Mouse (Mus musculus): ENCODE data around the gene Gm49711. TPM values are rescaled to one million over a fixed set of nuclear protein-coding genes. Genes with fewer than 3 reads are reported as not detected.

The Gm49711 gene
- total and polyA plus RNA-seq, 3 experiments = not detected

DNA sequence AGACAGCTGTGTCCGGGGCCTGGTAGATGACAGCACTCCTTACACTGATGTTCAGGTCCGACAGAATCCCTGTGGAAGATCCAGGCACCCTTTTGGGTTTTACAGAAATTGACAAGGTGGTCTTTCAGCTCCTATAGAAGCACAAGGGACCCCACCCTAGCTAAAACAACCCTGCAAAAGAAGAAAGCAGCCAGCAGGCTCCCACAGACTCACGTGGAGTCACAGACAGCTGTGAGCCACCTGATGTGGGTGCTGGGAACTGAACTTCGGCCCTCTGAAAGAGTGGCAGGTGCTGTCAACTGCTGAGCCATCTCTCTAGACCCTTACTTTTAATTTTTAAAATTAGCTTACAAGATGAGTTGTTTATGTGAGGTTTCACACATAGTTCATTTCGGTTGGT, 23.4 kb upstream of the Gm49711 start:
- Histone ChIP-seq H3K9me3 (replicated peaks; ENCODE audit: low read length) (peaks cover 5% of the 10 kb centered on the region), H3K4me2 (ENCODE audit: insufficient read depth, low read depth, poor library complexity, severe bottlenecking) (no peak overlapping the region), H3K79me2 (replicated peaks; ENCODE audit: control insufficient read depth, extremely low read depth, insufficient read depth, poor library complexity, severe bottlenecking) (no peaks in the 10 kb centered on the region), H3K4me1 (ENCODE audit: control insufficient read depth in 1 of 2, insufficient read depth in 2 of 2) (peaks cover 5 to 28% of the 10 kb centered on the region in 2 experiments), H3K27ac (ENCODE audit: insufficient read depth, low read depth) (no peak overlapping the region), H3K9ac (ENCODE audit: insufficient read depth, low read depth) (no peak overlapping the region), H3K27me3 (replicated peaks) (no peaks in the 10 kb centered on the region), H3K36me3 (replicated peaks in 1 of 2; ENCODE audit: control insufficient read depth in 1 of 2, insufficient read depth in 1 of 2, low read length in 1 of 2) (no peaks in the 10 kb centered on the region), H3K4me3 (replicated peaks in 1 of 3; ENCODE audit: low read depth in 2 of 3, low read length in 2 of 3, poor library complexity in 1 of 3) (no peak overlapping the region)
- TF ChIP-seq CHD1 (IDR thresholded peaks at IDR 0.05; ENCODE audit: low read depth, low read length) (no peak), MXI1 (IDR thresholded peaks at IDR 0.05; ENCODE audit: low read depth, low read length) (no peak), UBTF (IDR thresholded peaks at IDR 0.05; ENCODE audit: low read depth, low read length) (no peak), JUND (conservative IDR thresholded peaks at IDR 0.05; ENCODE audit: low read depth, low read length) (no peak), ZC3H11A (IDR thresholded peaks at IDR 0.05; ENCODE audit: low read depth, low read length) (no peak), CTCF (conservative IDR thresholded peaks at IDR 0.05 in 1 of 2, IDR thresholded peaks at IDR 0.05 in 1 of 2; ENCODE audit: low read depth in 2 of 2, low read length in 2 of 2) (no peak)
- in situ Hi-C loops (cut with MboI; ENCODE audit: low pct_ligation_motif_present, low pct_unique_long_range_greater_than_20kb, low sequenced_read_pairs) (no loop called here), dilution Hi-C loops (cut with MboI; ENCODE audit: extremely low pct_ligation_motif_present, extremely low pct_unique_long_range_greater_than_20kb, low sequenced_read_pairs) (no loop called here)
- DNase-seq (ENCODE audit: extremely low read depth) = no peak

DNA sequence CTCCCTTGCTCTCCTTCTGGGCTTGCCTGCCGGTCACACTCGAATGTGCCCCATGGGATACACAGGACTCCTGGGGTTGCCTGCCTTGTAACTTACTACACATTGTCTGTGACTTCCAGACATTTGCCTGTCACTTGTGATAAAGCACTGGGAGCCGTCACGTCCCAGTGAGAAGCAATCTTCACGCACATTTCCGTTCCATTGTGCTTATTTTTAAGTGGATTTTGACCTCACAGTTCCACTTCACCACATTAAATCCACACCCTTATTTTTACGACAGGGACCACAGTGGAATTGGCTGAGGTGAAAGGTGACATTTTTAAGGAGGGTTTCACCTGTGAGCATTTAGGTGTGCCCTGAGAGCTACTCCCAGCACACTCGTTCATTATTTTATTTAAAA, 21.4 kb upstream of the Gm49711 start:
- Histone ChIP-seq H3K27ac (ENCODE audit: insufficient read depth, low read depth) (no peak overlapping the region), H3K4me1 (ENCODE audit: control insufficient read depth in 1 of 2, insufficient read depth in 2 of 2) (peaks cover 5 to 25% of the 10 kb centered on the region in 2 experiments), H3K9ac (ENCODE audit: insufficient read depth, low read depth) (no peak overlapping the region), H3K4me2 (ENCODE audit: insufficient read depth, low read depth, poor library complexity, severe bottlenecking) (no peak overlapping the region), H3K9me3 (replicated peaks; ENCODE audit: low read length) (peaks cover 7% of the 10 kb centered on the region), H3K27me3 (replicated peaks) (no peaks in the 10 kb centered on the region), H3K36me3 (replicated peaks in 1 of 2; ENCODE audit: control insufficient read depth in 1 of 2, insufficient read depth in 1 of 2, low read length in 1 of 2) (no peaks in the 10 kb centered on the region), H3K4me3 (replicated peaks in 1 of 3; ENCODE audit: low read depth in 2 of 3, low read length in 2 of 3, poor library complexity in 1 of 3) (no peak overlapping the region), H3K79me2 (replicated peaks; ENCODE audit: control insufficient read depth, extremely low read depth, insufficient read depth, poor library complexity, severe bottlenecking) (no peaks in the 10 kb centered on the region)
- dilution Hi-C loops (cut with MboI; ENCODE audit: extremely low pct_ligation_motif_present, extremely low pct_unique_long_range_greater_than_20kb, low sequenced_read_pairs) (no loop called here), in situ Hi-C loops (cut with MboI; ENCODE audit: low pct_ligation_motif_present, low pct_unique_long_range_greater_than_20kb, low sequenced_read_pairs) (no loop called here)
- no peak for DNase-seq (ENCODE audit: extremely low read depth)
- TF ChIP-seq MXI1 (IDR thresholded peaks at IDR 0.05; ENCODE audit: low read depth, low read length) = no peak
- TF ChIP-seq MAX (IDR thresholded peaks at IDR 0.05; ENCODE audit: low read length) = no peak
- no peak for TF ChIP-seq POLR2AphosphoS2 (IDR thresholded peaks at IDR 0.05; ENCODE audit: low read depth, low read length)
- no peak for TF ChIP-seq USF1 (IDR thresholded peaks at IDR 0.05; ENCODE audit: low read depth, low read length)
- TF ChIP-seq ZKSCAN1 (IDR thresholded peaks at IDR 0.05; ENCODE audit: borderline replicate concordance, low read depth, low read length) = no peak
- no peak for TF ChIP-seq NELFE (IDR thresholded peaks at IDR 0.05; ENCODE audit: low read depth, low read length)
- TF ChIP-seq JUND (conservative IDR thresholded peaks at IDR 0.05; ENCODE audit: low read depth, low read length) = no peak
- TF ChIP-seq HCFC1 (IDR thresholded peaks at IDR 0.05; ENCODE audit: low read depth, low read length) = no peak
- no peak for TF ChIP-seq TBP (conservative IDR thresholded peaks at IDR 0.05; ENCODE audit: low read depth, low read length)
- no peak for TF ChIP-seq MYC (IDR thresholded peaks at IDR 0.05; ENCODE audit: low read depth, low read length)
- no peak for TF ChIP-seq IRF4 (IDR thresholded peaks at IDR 0.05; ENCODE audit: low read depth, low read length)
